Comparison of ENCODE assay signal across 16 mouse cellular contexts in the genomic region with DNA sequence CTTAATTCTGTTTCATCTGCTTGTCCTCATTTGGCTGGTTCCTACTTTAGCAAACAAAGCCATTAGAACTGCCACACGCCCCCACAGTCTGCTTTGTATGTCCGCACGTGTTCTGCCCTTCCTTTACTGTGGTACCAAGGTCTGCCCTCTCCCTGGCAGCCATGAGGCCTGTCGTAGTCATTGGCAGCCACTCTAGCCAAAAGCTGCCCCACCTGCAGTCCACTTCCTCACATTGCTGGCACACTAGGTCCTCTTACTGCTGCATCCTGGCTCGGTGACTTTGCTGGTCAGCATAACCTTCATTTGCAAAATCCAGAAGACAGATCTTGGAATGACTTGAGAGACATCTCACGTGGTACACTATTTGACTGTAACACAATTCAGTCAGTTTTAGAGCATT. TPM values are rescaled to one million over a fixed set of nuclear protein-coding genes. Genes with fewer than 3 reads are reported as not detected.
DNase-seq lines count a peak whose midpoint lies in the region; ATAC-seq and TF ChIP-seq lines count a peak whose summit lies in the region.
"Had no signal": no experiment of that assay in that cellular context is flagged by ENCODE, and none has a peak within 500 bp of the region (broad histone marks: within the 10 kb centered on the region; RNA-seq: fewer than 3 reads in every experiment).

No protein-coding gene starts in this region.

- TF ChIP-seq CTCF in hindbrain, postnatal 0 days (IDR thresholded peaks at IDR 0.05; ENCODE audit: low read depth), result no peak

- no peaks in the 10 kb centered on the region for H3K4me1 ChIP-seq in hindbrain, postnatal 0 days (ENCODE audit: insufficient read depth, low read length)
- peaks cover 6% of the 10 kb centered on the region for H3K4me1 ChIP-seq in hindbrain, embryonic 16.5 days (ENCODE audit: control insufficient read depth, insufficient read depth, low read depth, low read length)
- H3K4me1 ChIP-seq in brown adipose tissue, adult 24 weeks (ENCODE audit: control insufficient read depth, insufficient read depth, insufficient read length, low read length), result peaks cover 11% of the 10 kb centered on the region

- peaks cover 22% of the 10 kb centered on the region; the same call in 1 of the 2 replicates for H3K36me3 ChIP-seq in hindbrain, postnatal 0 days (ENCODE audit: insufficient read depth, low read length)
- peaks cover 9% of the 10 kb centered on the region for H3K36me3 ChIP-seq in hindbrain, embryonic 16.5 days (ENCODE audit: control insufficient read depth, insufficient read depth, low read length)

- no peak overlapping the region for H3K4me3 ChIP-seq in hindbrain, postnatal 0 days (ENCODE audit: low read length)
- H3K4me3 ChIP-seq in hindbrain, embryonic 16.5 days (ENCODE audit: low read length), result no peak overlapping the region
- H3K4me3 ChIP-seq in brown adipose tissue, adult 24 weeks (ENCODE audit: insufficient read depth, low read depth, low read length), result no peak overlapping the region
- H3K4me3 ChIP-seq: forebrain, embryonic 13.5 days; heart, embryonic 15.5 days; midbrain, embryonic 13.5 days had no signal

- no peak overlapping the region for H3K27ac ChIP-seq in hindbrain, postnatal 0 days
- no peak overlapping the region for H3K27ac ChIP-seq in hindbrain, embryonic 16.5 days (ENCODE audit: low read depth, low read length)
- peak overlapping the region; percentile 61; the same call in 1 of the 2 replicates for H3K27ac ChIP-seq in brown adipose tissue, adult 24 weeks (replicated peaks; ENCODE audit: low read depth, low read length)
- H3K27ac ChIP-seq: forebrain, embryonic 13.5 days; heart, embryonic 15.5 days; kidney, postnatal 0 days; liver, embryonic 14.5 days; midbrain, embryonic 13.5 days had no signal

- ATAC-seq in hindbrain, postnatal 0 days, result peak; percentile 33; the same call in 1 of the 2 replicates
- no peak for ATAC-seq in hindbrain, embryonic 16.5 days
- ATAC-seq: forebrain, embryonic 13.5 days; intestine, embryonic 16.5 days; midbrain, embryonic 13.5 days had no signal

- H3K27me3 ChIP-seq in hindbrain, postnatal 0 days (ENCODE audit: insufficient read depth, low read length), result no peaks in the 10 kb centered on the region
- H3K27me3 ChIP-seq in hindbrain, embryonic 16.5 days (replicated peaks; ENCODE audit: control insufficient read depth, insufficient read depth, low read length), result no peaks in the 10 kb centered on the region
- H3K27me3 ChIP-seq: forebrain, embryonic 13.5 days; heart, embryonic 15.5 days; midbrain, embryonic 13.5 days had no signal

- H3K9ac ChIP-seq in hindbrain, postnatal 0 days (replicated peaks; ENCODE audit: low read length), result no peak overlapping the region
- no peak overlapping the region for H3K9ac ChIP-seq in hindbrain, embryonic 16.5 days (ENCODE audit: low read depth, low read length)
- H3K9ac ChIP-seq: forebrain, embryonic 13.5 days; heart, embryonic 15.5 days; liver, embryonic 14.5 days; midbrain, embryonic 13.5 days had no signal

- H3K4me2 ChIP-seq in hindbrain, postnatal 0 days (ENCODE audit: low read depth, low read length), result no peak overlapping the region
- H3K4me2 ChIP-seq in hindbrain, embryonic 16.5 days (ENCODE audit: low read length), result no peak overlapping the region
- H3K4me2 ChIP-seq: forebrain, embryonic 13.5 days; heart, embryonic 15.5 days; midbrain, embryonic 13.5 days had no signal

- DNase-seq in hindbrain, postnatal 0 days (ENCODE audit: low spot score), result no peak
- DNase-seq in Muller cell, postnatal 12 days (ENCODE audit: inconsistent ontology term), result peak; percentile 27
- DNase-seq in cerebellum, postnatal 14 days, result peak; percentile 80 to 87
- DNase-seq in urinary bladder, postnatal 14 days (ENCODE audit: low spot score), result no peak
- DNase-seq in layer of hippocampus, adult 8-10 months (ENCODE audit: low spot score in 2 of 2), result no peak
- DNase-seq: left cerebral cortex, postnatal 4 days; thymus, postnatal 4 days had no signal

- 70% methylated on average over 6 of the region's 6 CpGs for WGBS in hindbrain, postnatal 0 days
- WGBS in hindbrain, embryonic 16.5 days, result 78% methylated on average over 6 of the region's 6 CpGs

- no peaks in the 10 kb centered on the region for H3K9me3 ChIP-seq in hindbrain, postnatal 0 days (ENCODE audit: low read length)
- no peaks in the 10 kb centered on the region for H3K9me3 ChIP-seq in hindbrain, embryonic 16.5 days (ENCODE audit: control insufficient read depth, low read length)
- H3K9me3 ChIP-seq: forebrain, embryonic 13.5 days; G1E; heart, embryonic 15.5 days; midbrain, embryonic 13.5 days had no signal

RNA-seq across cellular contexts. Expression of gene Snrk, which starts 52.8 kb away (rescaled TPM):
- 82.3 and 95.6 TPM in 2 replicates for total RNA-seq in hindbrain, postnatal 0 days (2014; rRNA removed)
- 67.1 and 68.5 TPM in 2 replicates for polyA plus RNA-seq in hindbrain, postnatal 0 days (2015; fragmentation: Nextera tagmentation; extraction: Ambion mirVana)
- 75.8 and 89.4 TPM in 2 replicates for polyA plus RNA-seq in hindbrain, embryonic 16.5 days (2015; fragmentation: Nextera tagmentation; extraction: Ambion mirVana)
- polyA plus RNA-seq in brown adipose tissue, adult 24 weeks (2012; ENCODE audit: insufficient read depth, insufficient read length, missing spikeins), result 78.1 and 111 TPM in 2 replicates
- total RNA-seq in layer of hippocampus, adult 8-10 months (2022), result 100 to 1,000 TPM in 2 of 4 experiments, 10 to 100 TPM in 2; 96.1 to 111 (median 104) TPM

Comparison
In these comparisons a context has a peak if more than half of its experiments do, and no peak if none do; other contexts are left out.
1. DNase-seq: peak in Muller cell, postnatal 12 days (single experiment) and cerebellum, postnatal 14 days (2 of 2); none in hindbrain, postnatal 0 days (single experiment), urinary bladder, postnatal 14 days (single experiment) and layer of hippocampus, adult 8-10 months (0 of 2).